Mouse (Mus musculus) layer of hippocampus, adult 11-12 months (tissue): ENCODE data around the gene Dhdds.

Source experiments
- DNase-seq: peaks from one replicate; pipeline ENCODE4 v3.0.0; 2022; ENCODE audit warnings: low spot score

Dhdds gene

GRCm38 (mm10) chr4:134000466-134001438, at the start of gene Dhdds:
Dhdds (minus strand) TSS chr4:134000918.
- peak; percentile 95 for DNase-seq

GRCm38 (mm10) chr4:134047648-134048047, 46.9 kb upstream of the Dhdds start:
- DNase-seq, result no peak

- no peak for DNase-seq
Observed at GRCm38 (mm10) chr4:134043041-134043440, 42.3 kb upstream of the Dhdds start.

- DNase-seq, result peak; percentile 24
Observed at GRCm38 (mm10) chr4:134041317-134042123, 40.8 kb upstream of the Dhdds start.

GRCm38 (mm10) chr4:134035953-134036352, 35.2 kb upstream of the Dhdds start:
- DNase-seq, result peak; percentile 84

- no peak for DNase-seq
Observed at GRCm38 (mm10) chr4:134025802-134026201, 25.1 kb upstream of the Dhdds start.

- peak; percentile 33 for DNase-seq
Observed at GRCm38 (mm10) chr4:134020621-134021020, 19.9 kb upstream of the Dhdds start.

GRCm38 (mm10) chr4:134019641-134020351, 19.1 kb upstream of the Dhdds start:
- no peak for DNase-seq

GRCm38 (mm10) chr4:134019210-134019609, 18.5 kb upstream of the Dhdds start:
- DNase-seq, result no peak

- no peak for DNase-seq
Observed at GRCm38 (mm10) chr4:134018779-134019145, 18.0 kb upstream of the Dhdds start, which contains the start of gene Lin28a. Lin28a (minus strand) TSS chr4:134018841.

- DNase-seq, result no peak
Observed at GRCm38 (mm10) chr4:134018038-134018778, 17.5 kb upstream of the Dhdds start.

GRCm38 (mm10) chr4:134017201-134017865, 16.6 kb upstream of the Dhdds start:
- no peak for DNase-seq

GRCm38 (mm10) chr4:134016767-134017166, 16.0 kb upstream of the Dhdds start:
- no peak for DNase-seq

- no peak for DNase-seq
Observed at GRCm38 (mm10) chr4:134016208-134016607, 15.5 kb upstream of the Dhdds start.

GRCm38 (mm10) chr4:134012858-134013528, 12.3 kb upstream of the Dhdds start:
- DNase-seq, result no peak

GRCm38 (mm10) chr4:134011450-134012414, 11.0 kb upstream of the Dhdds start:
- DNase-seq, result no peak

- no peak for DNase-seq
Observed at GRCm38 (mm10) chr4:134009709-134010108, 9.0 kb upstream of the Dhdds start.

- no peak for DNase-seq
Observed at GRCm38 (mm10) chr4:134006845-134007244, 6.1 kb upstream of the Dhdds start.
